Comparison of ENCODE assay signal across 9 mouse cellular contexts in the genomic region with DNA sequence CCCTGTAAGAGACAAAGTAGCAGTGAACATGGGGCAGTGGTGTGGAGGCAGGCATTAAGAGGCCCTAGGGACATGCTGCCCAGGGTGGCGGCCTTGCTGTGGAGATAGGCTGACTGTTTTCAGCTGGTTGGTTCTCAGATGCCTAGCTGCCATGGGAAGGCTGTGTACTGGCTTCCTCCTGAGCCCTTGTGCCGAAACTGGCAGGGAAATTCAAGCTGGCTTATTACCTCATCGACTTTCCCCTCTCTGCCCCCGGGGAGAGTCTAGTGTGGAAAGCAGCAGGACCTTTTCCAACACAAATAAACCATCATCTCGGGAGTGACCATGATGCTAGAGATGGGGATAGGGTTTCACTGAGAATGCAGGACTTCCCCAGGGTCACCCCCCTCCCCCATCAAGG. TPM values are rescaled to one million over a fixed set of nuclear protein-coding genes. Genes with fewer than 3 reads are reported as not detected.
A peak's percentile ranks its signal among the peaks of the same experiment; 100 is the strongest.
DNase-seq lines count a peak whose midpoint lies in the region; ATAC-seq lines count a peak whose summit lies in the region.
"Had no signal": no experiment of that assay in that cellular context is flagged by ENCODE, and none has a peak within 500 bp of the region (broad histone marks: within the 10 kb centered on the region; RNA-seq: fewer than 3 reads in every experiment).

No protein-coding gene starts in this region.

- H3K27me3 ChIP-seq in kidney, embryonic 15.5 days, result no peaks in the 10 kb centered on the region
- no peaks in the 10 kb centered on the region for H3K27me3 ChIP-seq in embryonic facial prominence, embryonic 14.5 days (replicated peaks; ENCODE audit: control insufficient read depth, insufficient read depth, low read length)
- H3K27me3 ChIP-seq in hindbrain, embryonic 12.5 days, result no peaks in the 10 kb centered on the region
- no peaks in the 10 kb centered on the region for H3K27me3 ChIP-seq in midbrain, embryonic 14.5 days (ENCODE audit: control insufficient read depth, insufficient read depth, low read length)
- H3K27me3 ChIP-seq in forebrain, embryonic 13.5 days, result no peaks in the 10 kb centered on the region
- H3K27me3 ChIP-seq: midbrain, embryonic 15.5 days had no signal

- no peak overlapping the region for H3K4me2 ChIP-seq in kidney, embryonic 15.5 days
- no peak overlapping the region for H3K4me2 ChIP-seq in embryonic facial prominence, embryonic 14.5 days (ENCODE audit: low read depth, low read length)
- no peak overlapping the region for H3K4me2 ChIP-seq in hindbrain, embryonic 12.5 days (replicated peaks)
- H3K4me2 ChIP-seq in midbrain, embryonic 14.5 days (ENCODE audit: low read length), result no peak overlapping the region
- no peak overlapping the region for H3K4me2 ChIP-seq in forebrain, embryonic 13.5 days
- H3K4me2 ChIP-seq: midbrain, embryonic 15.5 days had no signal

- no peaks in the 10 kb centered on the region for H3K36me3 ChIP-seq in kidney, embryonic 15.5 days
- H3K36me3 ChIP-seq in embryonic facial prominence, embryonic 14.5 days (ENCODE audit: control insufficient read depth, insufficient read depth, low read length), result no peaks in the 10 kb centered on the region
- H3K36me3 ChIP-seq in hindbrain, embryonic 12.5 days, result no peaks in the 10 kb centered on the region
- H3K36me3 ChIP-seq in midbrain, embryonic 14.5 days (ENCODE audit: control insufficient read depth, insufficient read depth, low read length), result no peaks in the 10 kb centered on the region
- H3K36me3 ChIP-seq in forebrain, embryonic 13.5 days (ENCODE audit: poor library complexity, severe bottlenecking), result no peaks in the 10 kb centered on the region
- H3K36me3 ChIP-seq: midbrain, embryonic 15.5 days had no signal

- H3K9ac ChIP-seq in kidney, embryonic 15.5 days, result 0 out of 2 replicates have a peak overlapping the region, but pooled peaks have one; percentile 14
- H3K9ac ChIP-seq in embryonic facial prominence, embryonic 14.5 days (ENCODE audit: low read depth, low read length), result no peak overlapping the region
- no peak overlapping the region for H3K9ac ChIP-seq in hindbrain, embryonic 12.5 days
- no peak overlapping the region for H3K9ac ChIP-seq in midbrain, embryonic 14.5 days (replicated peaks; ENCODE audit: low read length)
- H3K9ac ChIP-seq in forebrain, embryonic 13.5 days, result no peak overlapping the region
- H3K9ac ChIP-seq: midbrain, embryonic 15.5 days had no signal

- peaks cover 59% of the 10 kb centered on the region for H3K4me1 ChIP-seq in kidney, embryonic 15.5 days
- H3K4me1 ChIP-seq in embryonic facial prominence, embryonic 14.5 days (ENCODE audit: control insufficient read depth, insufficient read depth, low read length), result peaks cover 41% of the 10 kb centered on the region
- peaks cover 39% of the 10 kb centered on the region for H3K4me1 ChIP-seq in hindbrain, embryonic 12.5 days
- H3K4me1 ChIP-seq in midbrain, embryonic 14.5 days (ENCODE audit: control insufficient read depth, insufficient read depth, low read length), result peaks cover 14% of the 10 kb centered on the region
- H3K4me1 ChIP-seq in forebrain, embryonic 13.5 days, result peaks cover 11% of the 10 kb centered on the region

- peak overlapping the region; percentile 83 for H3K27ac ChIP-seq in kidney, embryonic 15.5 days
- peak overlapping the region; percentile 69 for H3K27ac ChIP-seq in embryonic facial prominence, embryonic 14.5 days (replicated peaks; ENCODE audit: low read depth, low read length)
- H3K27ac ChIP-seq in hindbrain, embryonic 12.5 days, result peak overlapping the region; percentile 55; the same call in 1 of the 2 replicates
- no peak overlapping the region for H3K27ac ChIP-seq in midbrain, embryonic 14.5 days (replicated peaks; ENCODE audit: low read depth, low read length)
- no peak overlapping the region for H3K27ac ChIP-seq in forebrain, embryonic 13.5 days
- H3K27ac ChIP-seq: midbrain, embryonic 15.5 days had no signal

- ATAC-seq in kidney, embryonic 15.5 days (replicated peaks; ENCODE audit: low FRiP score), result peak; percentile 20; the same call in 1 of the 2 replicates
- ATAC-seq in embryonic facial prominence, embryonic 14.5 days (ENCODE audit: low read depth), result peak; percentile 30; the same call in 1 of the 2 replicates
- no peak for ATAC-seq in hindbrain, embryonic 12.5 days (ENCODE audit: low FRiP score)
- ATAC-seq in midbrain, embryonic 14.5 days (ENCODE audit: low FRiP score, low TSS enrichment), result no peak
- ATAC-seq in forebrain, embryonic 13.5 days, result no peak
- ATAC-seq: midbrain, embryonic 15.5 days had no signal

- H3K9me3 ChIP-seq in kidney, embryonic 15.5 days (replicated peaks), result no peaks in the 10 kb centered on the region
- H3K9me3 ChIP-seq in embryonic facial prominence, embryonic 14.5 days (ENCODE audit: control insufficient read depth, low read length), result no peaks in the 10 kb centered on the region
- H3K9me3 ChIP-seq in hindbrain, embryonic 12.5 days (replicated peaks), result no peaks in the 10 kb centered on the region
- no peaks in the 10 kb centered on the region for H3K9me3 ChIP-seq in midbrain, embryonic 14.5 days (ENCODE audit: control insufficient read depth, low read length)
- H3K9me3 ChIP-seq in forebrain, embryonic 13.5 days (replicated peaks), result no peaks in the 10 kb centered on the region
- H3K9me3 ChIP-seq: midbrain, embryonic 15.5 days had no signal

- 16% methylated on average over 5 of the region's 5 CpGs for WGBS in kidney, embryonic 15.5 days
- 12% methylated on average over 5 of the region's 5 CpGs for WGBS in embryonic facial prominence, embryonic 14.5 days
- WGBS in hindbrain, embryonic 12.5 days, result 32% methylated on average over 5 of the region's 5 CpGs
- 43% methylated on average over 5 of the region's 5 CpGs for WGBS in midbrain, embryonic 14.5 days
- 48% methylated on average over 5 of the region's 5 CpGs for WGBS in forebrain, embryonic 13.5 days

- no peak for DNase-seq in kidney, postnatal 14 days
- peak; percentile 39 for DNase-seq in MN1 (ENCODE audit: low spot score)
- DNase-seq in embryonic facial prominence, embryonic 14.5 days (ENCODE audit: low spot score), result peak; percentile 80
- no peak for DNase-seq in right cerebral cortex, postnatal 14 days
- no peak for DNase-seq in midbrain, embryonic 14.5 days

- H3K4me3 ChIP-seq in kidney, embryonic 15.5 days (replicated peaks), result no peak overlapping the region
- no peak overlapping the region for H3K4me3 ChIP-seq in embryonic facial prominence, embryonic 14.5 days (ENCODE audit: low read depth, low read length)
- no peak overlapping the region for H3K4me3 ChIP-seq in hindbrain, embryonic 12.5 days
- H3K4me3 ChIP-seq in midbrain, embryonic 14.5 days (replicated peaks; ENCODE audit: low read depth, low read length), result no peak overlapping the region
- no peak overlapping the region for H3K4me3 ChIP-seq in forebrain, embryonic 13.5 days
- H3K4me3 ChIP-seq: midbrain, embryonic 15.5 days had no signal

RNA-seq across cellular contexts. Expression of a gene that starts 28.0 kb away (rescaled TPM):
- 10.3 and 11.1 TPM in 2 replicates for polyA plus RNA-seq in kidney, embryonic 15.5 days (2015; fragmentation: Nextera tagmentation; extraction: Ambion mirVana)
- polyA plus RNA-seq in embryonic facial prominence, embryonic 14.5 days (2014; fragmentation: Nextera tagmentation; extraction: Ambion mirVana), result 12.5 and 13.1 TPM in 2 replicates
- 59.0 and 59.8 TPM in 2 replicates for polyA plus RNA-seq in hindbrain, embryonic 12.5 days (2016; fragmentation: Nextera tagmentation; extraction: Ambion mirVana)
- 153 and 230 TPM in 2 replicates for polyA plus RNA-seq in midbrain, embryonic 14.5 days (2014; fragmentation: Nextera tagmentation; extraction: Ambion mirVana)
- 75.8 and 76.8 TPM in 2 replicates for polyA plus RNA-seq in forebrain, embryonic 13.5 days (2015; fragmentation: Nextera tagmentation; extraction: Ambion mirVana)

Comparison
In these comparisons a context has a peak if more than half of its experiments do, and no peak if none do; other contexts are left out.
1. ATAC-seq: peak in kidney, embryonic 15.5 days (single experiment) and embryonic facial prominence, embryonic 14.5 days (single experiment); none in hindbrain, embryonic 12.5 days (single experiment), midbrain, embryonic 14.5 days (single experiment) and forebrain, embryonic 13.5 days (single experiment).
2. H3K27ac ChIP-seq: peak in kidney, embryonic 15.5 days (single experiment), embryonic facial prominence, embryonic 14.5 days (single experiment) and hindbrain, embryonic 12.5 days (single experiment); none in midbrain, embryonic 14.5 days (single experiment) and forebrain, embryonic 13.5 days (single experiment).
3. DNase-seq: peak in MN1 (single experiment) and embryonic facial prominence, embryonic 14.5 days (single experiment); none in kidney, postnatal 14 days (single experiment), right cerebral cortex, postnatal 14 days (single experiment) and midbrain, embryonic 14.5 days (single experiment).